Mouse (Mus musculus) left cerebral cortex, adult 18-20 months (tissue): Measurements from ENCODE around the gene Tor4a. TPM values are rescaled to one million over a fixed set of nuclear protein-coding genes. Genes with fewer than 3 reads are reported as not detected.

Experiments used
- DNase-seq, 2 experiments: peaks; one replicate each; pipeline ENCODE4 v3.0.0; 2021 to 2022; ENCODE audit warnings: low spot score in 2 of 2, mixed read lengths in 1 of 2
- total RNA-seq, 2 experiments: library from RNA; stranded (reverse); gene quantifications; 2 replicates each; pipeline ENCODE4 v1.2.3; 2021

Gene Tor4a
- total RNA-seq, 2 experiments from 2014 or later: 2.2 to 2.5 TPM

GRCm38 (mm10) chr2:25193330-25193770 is 3.3 kb downstream of the Tor4a start:
- DNase-seq: peak; percentile 76 to 77

- no peak for DNase-seq
Measured at GRCm38 (mm10) chr2:25187841-25188240, 8.8 kb downstream of the Tor4a start.

GRCm38 (mm10) chr2:25186575-25186930 is 10.1 kb downstream of the Tor4a start:
- no peak for DNase-seq

GRCm38 (mm10) chr2:25185625-25186574 is 10.8 kb downstream of the Tor4a start:
- DNase-seq: peak in 1 of 2 experiments; percentile 31

GRCm38 (mm10) chr2:25184496-25184895 is 12.2 kb downstream of the Tor4a start:
- no peak for DNase-seq

GRCm38 (mm10) chr2:25183336-25183735 is 13.3 kb downstream of the Tor4a start:
- no peak for DNase-seq

GRCm38 (mm10) chr2:25182664-25183063 is 14.0 kb downstream of the Tor4a start:
- no peak for DNase-seq

- no peak for DNase-seq
Measured at GRCm38 (mm10) chr2:25181891-25182397, 14.7 kb downstream of the Tor4a start.

- DNase-seq: peak in 1 of 2 experiments; percentile 41
Measured at GRCm38 (mm10) chr2:25180973-25181890, 15.5 kb downstream of the Tor4a start.

- DNase-seq: peak; percentile 86 to 90
Measured at GRCm38 (mm10) chr2:25180478-25180903, 16.2 kb downstream of the Tor4a start, which contains the start of gene Nrarp. Gene Nrarp (plus strand): TSS chr2:25180758.

GRCm38 (mm10) chr2:25179566-25180217 is 17.0 kb downstream of the Tor4a start:
- no peak for DNase-seq

- no peak for DNase-seq
Measured at GRCm38 (mm10) chr2:25178285-25178972, 18.3 kb downstream of the Tor4a start.

- peak in 1 of 2 experiments; percentile 47 for DNase-seq
Measured at GRCm38 (mm10) chr2:25177685-25178084, 19.0 kb downstream of the Tor4a start.

- DNase-seq: no peak
Measured at GRCm38 (mm10) chr2:25177076-25177475, 19.6 kb downstream of the Tor4a start.

- no peak for DNase-seq
Measured at GRCm38 (mm10) chr2:25176573-25176972, 20.1 kb downstream of the Tor4a start.

- no peak for DNase-seq
Measured at GRCm38 (mm10) chr2:25175690-25176078, 21.0 kb downstream of the Tor4a start.

- DNase-seq: no peak
Measured at GRCm38 (mm10) chr2:25174866-25175689, 21.6 kb downstream of the Tor4a start.

- no peak for DNase-seq
Measured at GRCm38 (mm10) chr2:25173821-25174220, 22.9 kb downstream of the Tor4a start.

GRCm38 (mm10) chr2:25172629-25173028 is 24.1 kb downstream of the Tor4a start:
- DNase-seq: no peak
